Mouse (Mus musculus) ovary, adult 10 weeks (tissue): ENCODE results near the gene Gm13090. TPM values are rescaled to one million over a fixed set of nuclear protein-coding genes. Genes with fewer than 3 reads are reported as not detected.

Experiments used
- polyA plus RNA-seq: library from polyadenylated mRNA; stranded (reverse); fragments of 350-450 nt; fragmentation: Illumina TruSeq; extraction: RNeasy Lipid Tissue Mini Kit (QIAGEN cat#74804); gene quantifications from one replicate; pipeline ENCODE4 v1.2.3, GENCODE M21; 2014

The Gm13090 gene
- not detected for polyA plus RNA-seq

GRCm38 (mm10) chr4:151089270-151089669 is at the start of gene Gm13090:
TSS of gene Gm13090 (plus strand) at chr4:151089570.

GRCm38 (mm10) chr4:151044037-151044943 is 45.1 kb upstream of the Gm13090 start, which contains the start of gene Per3:
TSS of gene Per3 (minus strand) at chr4:151044665.

GRCm38 (mm10) chr4:151057347-151058321 is 31.7 kb upstream of the Gm13090 start, which contains the start of gene Vamp3:
TSS of gene Vamp3 (minus strand) at chr4:151057963.

Other genes with a start within 250 kb of the Gm13090 start
- 46.6 TPM for gene Errfi1, start 235.7 kb upstream of the Gm13090 start, polyA plus RNA-seq
- 22.2 TPM for gene Park7, start 175.1 kb upstream of the Gm13090 start, polyA plus RNA-seq
- 2.1 TPM for gene Tnfrsf9, start 175.0 kb upstream of the Gm13090 start, polyA plus RNA-seq
- gene Uts2, start 92.5 kb upstream of the Gm13090 start, polyA plus RNA-seq = not detected
- gene Per3, start 44.9 kb upstream of the Gm13090 start, polyA plus RNA-seq = 3.7 TPM
- 157 TPM for gene Vamp3, start 31.6 kb upstream of the Gm13090 start, polyA plus RNA-seq